Mouse (Mus musculus): ENCODE measurements around the gene Bcr.

DNA sequence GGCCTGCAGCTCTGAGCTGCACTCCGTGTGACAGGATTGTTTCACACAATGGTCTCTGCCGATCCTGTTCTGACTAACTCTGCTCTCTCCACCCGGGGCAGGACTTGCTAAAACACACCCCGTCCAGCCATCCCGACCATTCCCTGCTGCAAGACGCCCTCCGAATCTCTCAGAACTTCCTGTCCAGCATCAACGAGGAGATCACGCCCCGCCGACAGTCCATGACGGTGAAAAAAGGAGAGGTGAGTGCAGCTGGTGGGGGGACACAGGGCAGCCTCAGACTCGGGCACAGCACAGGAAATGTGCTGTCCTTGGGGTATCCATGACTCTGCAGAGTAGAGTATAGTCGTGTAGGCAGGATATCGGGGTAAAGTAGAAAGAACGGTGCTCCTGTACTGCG lies 84.8 kb downstream of the Bcr start:
- no peak for TF ChIP-seq CTCF (IDR thresholded peaks at IDR 0.05; ENCODE audit: control insufficient read depth, insufficient read depth, insufficient replicate concordance, low read depth, low read length)
- no peak for TF ChIP-seq POLR2A (IDR thresholded peaks at IDR 0.05; ENCODE audit: control insufficient read depth, low read depth, low read length)

Data from testis, adult 2 months (tissue).